Mouse (Mus musculus) heart, adult 18-20 months (tissue): ENCODE results near the gene Rgl2. TPM values are rescaled to one million over a fixed set of nuclear protein-coding genes. Genes with fewer than 3 reads are reported as not detected.

Experiments
- DNase-seq, 2 experiments: peaks; one replicate each; pipeline ENCODE4 v3.0.0; 2021 to 2022; ENCODE audit warnings: mixed read lengths in 1 of 2
- microRNA-seq, 2 experiments: library from miRNA; unstranded; fragments of <30 nt; microRNA quantifications; one replicate each; pipeline ENCODE4 v1.2.0; 2022
- total RNA-seq, 2 experiments: library from RNA; stranded (reverse); gene quantifications; 2 replicates each; pipeline ENCODE4 v1.2.3; 2021

Gene Rgl2
- total RNA-seq, 2 experiments from 2014 or later, result 30.9 to 31.8 TPM

- DNase-seq, result peak; percentile 51 to 64
Observed at GRCm38 (mm10) chr17:33968927-33969326, 39.6 kb downstream of the Rgl2 start.

GRCm38 (mm10) chr17:33969394-33969793 lies 40.1 kb downstream of the Rgl2 start:
- DNase-seq, result no peak

- DNase-seq, result no peak
Observed at GRCm38 (mm10) chr17:33972691-33973090, 43.3 kb downstream of the Rgl2 start.

GRCm38 (mm10) chr17:33973572-33973971 lies 44.2 kb downstream of the Rgl2 start:
- DNase-seq, result no peak

- no peak for DNase-seq
Observed at GRCm38 (mm10) chr17:33977861-33978557, 48.7 kb downstream of the Rgl2 start.

GRCm38 (mm10) chr17:33978631-33979031 lies 49.3 kb downstream of the Rgl2 start:
- peak; percentile 86 to 95 for DNase-seq

GRCm38 (mm10) chr17:33979512-33980050 lies 50.2 kb downstream of the Rgl2 start:
- DNase-seq, result no peak

GRCm38 (mm10) chr17:33980181-33981035 lies 51.1 kb downstream of the Rgl2 start:
- DNase-seq, result no peak

GRCm38 (mm10) chr17:33981192-33981909 lies 52.0 kb downstream of the Rgl2 start:
- DNase-seq, result peak; percentile 91 to 95

GRCm38 (mm10) chr17:33982136-33982535 lies 52.8 kb downstream of the Rgl2 start:
- DNase-seq, result peak; percentile 63 to 89

Small RNAs within 50 kb of the gene (microRNA-seq; reads per million reads assigned to microRNA genes)
- 0 reads per million in 2 experiments for gene Gm27740

Other genes with a start within 250 kb of the Rgl2 start
- 10 to 100 TPM; 89.0 to 93.4 TPM for gene Hnrnpm, start 242.7 kb upstream of the Rgl2 start, total RNA-seq
- 100 to 1,000 TPM; 131 to 133 TPM for gene March2, start 210.9 kb upstream of the Rgl2 start, total RNA-seq
- gene Rab11b, start 169.0 kb upstream of the Rgl2 start, total RNA-seq, result 100 to 1,000 TPM; 202 to 251 TPM
- gene Angptl4, start 147.7 kb upstream of the Rgl2 start, total RNA-seq, result 10 to 100 TPM in 1 of 2 experiments, 1 to 10 TPM in 1; 5.5 to 12.2 TPM
- gene Kank3, start 119.0 kb upstream of the Rgl2 start, total RNA-seq, result 10 to 100 TPM; 49.0 to 64.9 TPM
- gene Rps28, start 105.0 kb upstream of the Rgl2 start, total RNA-seq, result 100 to 1,000 TPM; 702 to 791 TPM
- 100 to 1,000 TPM; 645 to 655 TPM for gene Ndufa7, start 105.0 kb upstream of the Rgl2 start, total RNA-seq
- gene Cd320, start 86.5 kb upstream of the Rgl2 start, total RNA-seq, result 10 to 100 TPM; 31.8 to 34.9 TPM
- gene Gm7029, start 55.7 kb upstream of the Rgl2 start, total RNA-seq, result not detected
- gene Kifc1, start 38.9 kb upstream of the Rgl2 start, total RNA-seq, result 1 to 10 TPM in 1 of 2 experiments, under 1 TPM in 1; 0.80 to 1.4 TPM
- gene Platr17, start 24.4 kb upstream of the Rgl2 start, total RNA-seq, result not detected
- gene Daxx, start 20.1 kb upstream of the Rgl2 start, total RNA-seq, result 10 to 100 TPM; 12.3 to 20.7 TPM
- 100 to 1,000 TPM; 111 to 115 TPM for gene Tapbp, start 13.6 kb upstream of the Rgl2 start, total RNA-seq
- gene Zbtb22, start 13.6 kb upstream of the Rgl2 start, total RNA-seq, result 10 to 100 TPM; 15.6 to 16.6 TPM
- 10 to 100 TPM; 69.9 to 76.1 TPM for gene Pfdn6, start 10.8 kb downstream of the Rgl2 start, total RNA-seq
- gene Wdr46, start 11.1 kb downstream of the Rgl2 start, total RNA-seq, result 10 to 100 TPM; 10.3 to 10.9 TPM
- 1 to 10 TPM; 1.3 to 1.8 TPM for gene B3galt4, start 21.9 kb downstream of the Rgl2 start, total RNA-seq
- gene Vps52, start 26.3 kb downstream of the Rgl2 start, total RNA-seq, result 10 to 100 TPM; 36.8 to 39.7 TPM
- gene Rps18, start 26.5 kb downstream of the Rgl2 start, total RNA-seq, result 100 to 1,000 TPM; 419 to 435 TPM
- gene H2-K1, start 70.8 kb downstream of the Rgl2 start, total RNA-seq, result 100 to 1,000 TPM; 204 to 337 TPM
- gene Ring1, start 95.1 kb downstream of the Rgl2 start, total RNA-seq, result 10 to 100 TPM; 13.2 to 16.9 TPM
- gene H2-Ke6, start 98.5 kb downstream of the Rgl2 start, total RNA-seq, result 100 to 1,000 TPM; 131 to 137 TPM
- 10 to 100 TPM; 66.3 to 67.0 TPM for gene Slc39a7, start 102.1 kb downstream of the Rgl2 start, total RNA-seq
- 10 to 100 TPM; 42.3 to 45.4 TPM for gene Rxrb, start 102.3 kb downstream of the Rgl2 start, total RNA-seq
- 1 to 10 TPM in 1 of 2 experiments, under 1 TPM in 1; 0.55 to 1.7 TPM for gene Col11a2, start 109.9 kb downstream of the Rgl2 start, total RNA-seq
- gene H2-Oa, start 162.8 kb downstream of the Rgl2 start, total RNA-seq, result 1 to 10 TPM in 1 of 2 experiments, not detected in 1; 1.6 TPM
- gene H2-DMa, start 190.0 kb downstream of the Rgl2 start, total RNA-seq, result 1 to 10 TPM; 5.9 to 7.2 TPM
- gene Brd2, start 193.1 kb downstream of the Rgl2 start, total RNA-seq, result 10 to 100 TPM; 64.5 to 79.0 TPM
- gene H2-DMb2, start 213.8 kb downstream of the Rgl2 start, total RNA-seq, result 1 to 10 TPM; 2.0 to 7.5 TPM
- 1 to 10 TPM; 3.0 to 3.9 TPM for gene H2-DMb1, start 223.5 kb downstream of the Rgl2 start, total RNA-seq